Mouse (Mus musculus) heart, embryonic 14.5 days (tissue): ENCODE results near the gene Zfp646. TPM values are rescaled to one million over a fixed set of nuclear protein-coding genes. Genes with fewer than 3 reads are reported as not detected.

Experiments
- ATAC-seq: fragments of 200-750 bp; cut with Nextera tagmentation; 2 replicates; pipeline ENCODE4 v1.8.0; 2017; ENCODE audit warnings: low read depth, moderate TSS enrichment; ENCODE audit not compliant: insufficient number of reproducible peaks, insufficient read depth, low FRiP score
- H3K27ac ChIP-seq, 2 experiments: fragments of 200-500 bp in 1 of 2; fragments of 300-500 bp in 1 of 2; sonication (generic) in 1 of 2; replicated peaks in 1 of 2; 2 replicates each; pipeline ENCODE4 v1.5.1; 2012 to 2014; ENCODE audit warnings: low read depth in 2 of 2, low read length in 2 of 2, control low read depth in 1 of 2, mild to moderate bottlenecking in 1 of 2, mixed read lengths in 1 of 2; ENCODE audit not compliant: control insufficient read depth in 1 of 2, insufficient read depth in 1 of 2
- H3K27me3 ChIP-seq: fragments of 300-500 bp; sonication (generic); 2 replicates; pipeline ENCODE4 v1.6.1; 2014; ENCODE audit warnings: mild to moderate bottlenecking, low read length, control low read depth; ENCODE audit not compliant: control insufficient read depth, insufficient read depth
- H3K36me3 ChIP-seq: fragments of 300-500 bp; sonication (generic); 2 replicates; pipeline ENCODE4 v1.6.1; 2014; ENCODE audit warnings: mild to moderate bottlenecking, control low read depth, low read length, mixed read lengths; ENCODE audit not compliant: control insufficient read depth, insufficient read depth
- H3K4me1 ChIP-seq, 2 experiments: fragments of 200-500 bp in 1 of 2; fragments of 300-500 bp in 1 of 2; sonication (generic) in 1 of 2; 2 replicates each; pipeline ENCODE4 v1.6.1; 2012 to 2014; ENCODE audit warnings: low read length in 2 of 2, control low read depth in 1 of 2, mixed read lengths in 1 of 2; ENCODE audit not compliant: control insufficient read depth in 2 of 2, insufficient read depth in 2 of 2
- H3K4me2 ChIP-seq: fragments of 300-500 bp; sonication (generic); 2 replicates; pipeline ENCODE4 v1.6.1; 2014; ENCODE audit warnings: mild to moderate bottlenecking, low read length
- H3K4me3 ChIP-seq, 2 experiments: fragments of 200-500 bp in 1 of 2; fragments of 300-500 bp in 1 of 2; sonication (generic) in 1 of 2; 2 replicates each; pipeline ENCODE4 v1.5.1; 2012 to 2014; ENCODE audit warnings: low read length in 2 of 2, mild to moderate bottlenecking in 2 of 2, control low read depth in 1 of 2, low read depth in 1 of 2, moderate library complexity in 1 of 2; ENCODE audit not compliant: control insufficient read depth in 1 of 2, insufficient read depth in 1 of 2
- H3K9ac ChIP-seq: fragments of 300-500 bp; sonication (generic); 2 replicates; pipeline ENCODE4 v1.6.1; 2014; ENCODE audit warnings: mild to moderate bottlenecking, low read length
- H3K9me3 ChIP-seq: fragments of 300-500 bp; sonication (generic); 2 replicates; pipeline ENCODE4 v1.6.1; 2016; ENCODE audit warnings: low read length, control low read depth; ENCODE audit not compliant: control insufficient read depth
- whole genome bisulfite sequencing: fragments of 180-500 bp; shearing (Covaris S2); extraction: QIAGEN DNeasy Blood & Tissue Kit; methylation state at CpG from one replicate; pipeline ENCODE4 v1.1.7; 2014; 5-methylcytosine and 5-hydroxymethylcytosine counted together
- polyA plus RNA-seq: library from polyadenylated mRNA; unstranded; fragments of >200 nt; fragmentation: Nextera tagmentation; extraction: Ambion mirVana; gene quantifications from 2 replicates; pipeline ENCODE4 v1.2.1, GENCODE M21; 2014

Zfp646 gene
- polyA plus RNA-seq, 1 experiment from 2014 or later = 8.9 TPM

GRCm38 (mm10) chr7:127870136-127870821 is 5.7 kb upstream of the Zfp646 start:
- no peak overlapping the region for H3K4me2 ChIP-seq
- no peaks in the 10 kb centered on the region for H3K9me3 ChIP-seq
- peaks cover 40% of the 10 kb centered on the region for H3K36me3 ChIP-seq
- WGBS = 80% methylated on average over 5 of the region's 5 CpGs
- H3K9ac ChIP-seq = no peak overlapping the region
- no peaks in the 10 kb centered on the region for H3K27me3 ChIP-seq
- no peak overlapping the region for H3K27ac ChIP-seq
- peaks cover 0 to 15% of the 10 kb centered on the region in 2 experiments; a peak in 2 of 4 replicates for H3K4me1 ChIP-seq
- H3K4me3 ChIP-seq = no peak overlapping the region
- ATAC-seq = no peak

DNA sequence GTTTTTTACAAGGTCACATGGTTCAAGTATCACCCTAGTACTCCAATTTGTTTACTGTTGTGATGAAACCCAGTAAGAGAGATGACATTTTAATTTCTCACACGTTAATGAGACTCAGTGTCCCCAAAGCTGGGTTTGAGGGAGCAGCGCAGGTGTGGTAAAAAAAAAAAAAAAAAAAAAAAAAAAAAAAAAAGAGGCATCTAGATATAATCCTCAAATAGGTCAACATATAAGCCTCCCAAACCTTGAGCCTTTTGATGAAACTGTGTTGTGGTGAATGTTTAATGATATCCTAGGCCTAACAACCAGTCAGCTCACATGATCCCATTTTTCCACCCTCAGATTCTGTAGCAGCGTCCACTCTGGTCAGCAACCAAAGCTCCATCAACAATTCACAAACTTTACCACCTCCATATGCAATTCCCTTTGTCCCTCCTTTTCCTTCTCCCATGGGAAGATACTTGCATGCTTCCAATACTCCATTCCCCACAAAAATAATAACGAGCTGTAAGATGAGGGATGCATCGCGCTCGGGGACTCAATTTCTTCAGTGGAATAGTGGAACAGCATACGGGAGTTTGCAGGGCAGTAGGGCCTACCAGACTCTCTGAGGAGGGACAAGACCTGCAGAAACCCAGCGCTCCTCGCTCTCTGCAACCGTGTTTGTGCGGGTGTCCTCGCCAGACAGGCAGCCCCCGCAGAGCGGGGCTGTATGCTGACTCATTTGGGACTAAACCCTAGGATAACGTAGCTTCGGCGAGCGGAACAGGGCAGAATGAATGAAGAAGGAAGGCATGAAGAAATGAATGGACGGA is 1.0 kb upstream of the Zfp646 start:
- ATAC-seq = no peak
- peaks cover 35% of the 10 kb centered on the region for H3K36me3 ChIP-seq
- 7% methylated on average over 20 of the region's 20 CpGs for WGBS

DNA sequence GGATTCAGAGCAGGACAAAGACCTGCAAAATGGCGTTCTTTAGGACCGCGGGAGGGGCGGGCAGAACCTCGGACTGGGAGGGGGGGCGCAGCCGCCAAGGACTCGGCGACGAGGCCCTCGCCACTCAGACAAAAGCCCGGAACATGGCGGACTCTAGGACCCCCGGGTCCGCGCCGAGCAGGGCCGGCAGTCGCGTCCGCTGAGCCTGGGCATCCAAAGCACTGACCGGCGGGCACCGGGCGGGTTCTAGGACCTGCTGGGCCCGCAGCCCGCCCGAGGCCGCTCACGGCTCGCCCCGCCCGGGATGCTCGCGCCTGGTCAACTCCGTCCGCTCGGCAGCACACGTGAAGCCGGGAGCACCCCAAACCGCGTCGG is 407 bp upstream of the Zfp646 start:
- peak overlapping the region; percentile 93 to 97 for H3K27ac ChIP-seq
- H3K36me3 ChIP-seq = peaks cover 38% of the 10 kb centered on the region
- no peaks in the 10 kb centered on the region for H3K9me3 ChIP-seq
- H3K4me1 ChIP-seq = peaks cover 0 to 21% of the 10 kb centered on the region in 2 experiments; a peak in 2 of 4 replicates
- no peaks in the 10 kb centered on the region for H3K27me3 ChIP-seq
- peak overlapping the region; percentile 94 for H3K4me2 ChIP-seq
- WGBS = under 1% methylated on average over 39 of the region's 43 CpGs
- peak overlapping the region; percentile 96 for H3K9ac ChIP-seq
- peak; percentile 91 for ATAC-seq
- H3K4me3 ChIP-seq = peak overlapping the region; percentile 88 to 95

More for the DNA sequence above, 1.0 kb upstream of the Zfp646 start:
- no peaks in the 10 kb centered on the region for H3K9me3 ChIP-seq
- H3K9ac ChIP-seq = peak overlapping the region; percentile 96
- H3K27me3 ChIP-seq = no peaks in the 10 kb centered on the region
- H3K27ac ChIP-seq = peak overlapping the region; percentile 93 to 97
- peaks cover 0 to 21% of the 10 kb centered on the region in 2 experiments; a peak in 2 of 4 replicates for H3K4me1 ChIP-seq
- H3K4me3 ChIP-seq = peak overlapping the region; percentile 88 to 95
- H3K4me2 ChIP-seq = peak overlapping the region; percentile 94

DNA sequence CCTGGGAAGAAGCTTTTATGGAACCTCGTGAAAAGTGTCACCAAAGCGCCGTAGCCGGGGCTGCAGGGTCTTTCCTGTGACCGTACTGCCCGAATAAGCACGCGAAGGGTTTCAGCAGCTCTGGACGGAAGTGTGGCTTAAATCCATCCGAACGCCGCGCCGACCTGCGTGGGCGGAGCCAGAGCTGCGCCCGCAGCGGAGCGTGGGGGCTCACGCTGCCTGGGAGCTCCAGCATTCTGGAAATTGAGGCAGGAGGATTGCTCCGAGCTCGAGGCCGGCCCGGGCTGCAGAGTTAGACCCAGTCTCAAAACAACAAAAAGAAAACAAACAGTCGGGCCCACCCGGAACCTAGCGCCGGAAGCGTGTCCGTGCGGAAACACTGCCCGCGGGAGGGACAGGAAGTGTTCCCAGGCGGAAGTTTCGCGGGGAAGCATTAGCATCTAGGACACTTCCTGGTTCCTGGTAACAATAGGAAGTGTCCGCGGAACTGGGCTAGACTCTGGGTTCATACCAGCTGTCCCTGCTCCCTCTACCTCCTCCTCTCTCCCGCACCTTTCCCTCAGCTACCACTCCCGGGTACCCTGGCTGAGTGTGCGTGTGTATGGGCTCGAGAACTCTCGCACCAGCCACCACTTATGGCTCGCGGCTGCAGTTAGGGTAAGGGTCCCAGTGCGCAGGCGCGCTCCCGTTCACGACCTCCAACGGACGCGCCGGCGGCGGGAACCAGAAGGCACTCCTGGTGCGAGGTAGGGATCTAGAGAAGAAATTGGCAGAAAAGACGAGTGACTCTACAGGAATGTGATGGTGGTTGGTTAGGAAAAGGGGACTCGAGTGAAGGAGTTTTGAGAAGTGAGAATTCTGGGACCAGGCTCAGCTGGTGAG is 687 bp downstream of the Zfp646 start, which contains the start of gene Zfp668:
Zfp668 (minus strand) TSS at position 362 of the 882 bp plus-strand sequence.
- peak within 1 kb of the TSS; percentile 88 to 95 for H3K4me3 ChIP-seq
- H3K4me1 ChIP-seq = peaks cover 0 to 21% of the 10 kb centered on the region in 2 experiments; a peak in 2 of 4 replicates
- WGBS = under 1% methylated on average over 60 of the region's 60 CpGs
- no peaks in the 10 kb centered on the region for H3K9me3 ChIP-seq
- H3K36me3 ChIP-seq = peaks cover 47% of the 10 kb centered on the region
- ATAC-seq = peak; percentile 55
- H3K27ac ChIP-seq = peak within 1 kb of the TSS; percentile 93 to 97
- peak within 1 kb of the TSS; percentile 96 for H3K9ac ChIP-seq
- H3K27me3 ChIP-seq = no peaks in the 10 kb centered on the region
- peak within 1 kb of the TSS; percentile 94 for H3K4me2 ChIP-seq

DNA sequence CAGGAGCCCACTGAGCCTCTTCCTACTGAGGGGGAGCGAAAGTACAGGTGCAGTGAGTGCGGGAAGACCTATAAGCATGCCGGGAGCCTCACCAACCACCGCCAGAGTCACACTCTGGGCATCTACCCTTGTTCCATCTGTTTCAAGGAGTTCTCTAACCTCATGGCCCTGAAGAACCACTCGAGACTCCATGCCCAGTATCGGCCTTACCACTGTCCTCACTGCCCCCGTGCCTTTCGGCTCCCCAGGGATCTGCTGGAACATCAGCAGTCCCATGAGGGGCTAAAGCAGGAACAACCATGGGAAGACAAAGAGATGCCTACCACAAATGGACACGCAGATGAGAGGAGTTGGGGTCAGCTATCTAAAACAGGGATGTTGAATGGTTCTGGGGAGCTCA is 3.3 kb downstream of the Zfp646 start:
- Histone ChIP-seq H3K27me3 (no peaks in the 10 kb centered on the region), H3K4me1 (peaks cover 5 to 28% of the 10 kb centered on the region in 2 experiments; a peak in 2 of 4 replicates), H3K27ac (no peak overlapping the region), H3K4me2 (no peak overlapping the region), H3K9me3 (no peaks in the 10 kb centered on the region), H3K4me3 (no peak overlapping the region), H3K9ac (no peak overlapping the region), H3K36me3 (peaks cover 67% of the 10 kb centered on the region)
- WGBS = 93% methylated on average over 9 of the region's 9 CpGs
- ATAC-seq = no peak

GRCm38 (mm10) chr7:127880431-127880830 is 4.4 kb downstream of the Zfp646 start:
- Histone ChIP-seq H3K36me3 (peaks cover 78% of the 10 kb centered on the region), H3K27me3 (no peaks in the 10 kb centered on the region), H3K9ac (no peak overlapping the region), H3K9me3 (no peaks in the 10 kb centered on the region), H3K4me2 (no peak overlapping the region), H3K4me3 (no peak overlapping the region), H3K27ac (no peak overlapping the region), H3K4me1 (peaks cover 5 to 21% of the 10 kb centered on the region in 2 experiments; a peak in 2 of 4 replicates)
- WGBS = 79% methylated on average over 12 of the region's 12 CpGs
- no peak for ATAC-seq

GRCm38 (mm10) chr7:127885951-127886350 is 9.9 kb downstream of the Zfp646 start:
- Histone ChIP-seq H3K27me3 (no peaks in the 10 kb centered on the region), H3K4me2 (no peak overlapping the region), H3K36me3 (peaks cover 96% of the 10 kb centered on the region), H3K4me3 (no peak overlapping the region), H3K27ac (no peak overlapping the region), H3K9me3 (no peaks in the 10 kb centered on the region), H3K4me1 (peaks cover 5 to 15% of the 10 kb centered on the region in 2 experiments; a peak in 2 of 4 replicates), H3K9ac (no peak overlapping the region)
- WGBS = 64% methylated on average over 6 of the region's 6 CpGs
- ATAC-seq = no peak
